Comparison of ENCODE assay signal across 9 mouse cellular contexts in genomic region chr7:99668802-99669201, GRCm38 (mm10). TPM values are rescaled to one million over a fixed set of nuclear protein-coding genes. Genes with fewer than 3 reads are reported as not detected.
DNase-seq lines count a peak whose midpoint lies in the region; ATAC-seq lines count a peak whose summit lies in the region.
"Had no signal": no experiment of that assay in that cellular context is flagged by ENCODE, and none has a peak within 500 bp of the region (broad histone marks: within the 10 kb centered on the region; RNA-seq: fewer than 3 reads in every experiment).

No protein-coding gene starts in this region.

- H3K27ac ChIP-seq in forebrain, embryonic 15.5 days (replicated peaks) = no peak overlapping the region
- H3K27ac ChIP-seq: heart, embryonic 15.5 days had no signal

- no peaks in the 10 kb centered on the region for H3K36me3 ChIP-seq in forebrain, embryonic 15.5 days
- H3K36me3 ChIP-seq: heart, embryonic 15.5 days had no signal

- no peaks in the 10 kb centered on the region for H3K27me3 ChIP-seq in forebrain, embryonic 15.5 days

- no peak overlapping the region for H3K4me2 ChIP-seq in forebrain, embryonic 15.5 days (replicated peaks)
- H3K4me2 ChIP-seq: heart, embryonic 15.5 days had no signal

- no peak overlapping the region for H3K9ac ChIP-seq in forebrain, embryonic 15.5 days (replicated peaks)
- H3K9ac ChIP-seq: heart, embryonic 15.5 days had no signal

- no peaks in the 10 kb centered on the region for H3K9me3 ChIP-seq in forebrain, embryonic 15.5 days
- H3K9me3 ChIP-seq: heart, embryonic 15.5 days had no signal

- peaks cover 4% of the 10 kb centered on the region; the same call in 1 of the 2 replicates for H3K4me1 ChIP-seq in forebrain, embryonic 15.5 days

- WGBS in forebrain, embryonic 15.5 days = 33% methylated on average over 4 of the region's 4 CpGs

- DNase-seq in gastrocnemius, postnatal 25 days = peak; percentile 53
- DNase-seq in gastrocnemius, postnatal 36 days = no peak
- peak; percentile 66 for DNase-seq in adrenal gland, adult 8-10 months
- DNase-seq in embryo, embryonic 11 days = peak; percentile 47
- DNase-seq in kidney, postnatal 25 days = peak; percentile 49 to 59
- DNase-seq in spleen, adult 12 weeks (ENCODE audit: low spot score) = no peak
- no peak for DNase-seq in ovary, postnatal 36 days (ENCODE audit: low spot score)

- H3K4me3 ChIP-seq in forebrain, embryonic 15.5 days = no peak overlapping the region
- H3K4me3 ChIP-seq: heart, embryonic 15.5 days had no signal

- intact Hi-C loops in gastrocnemius, postnatal 36 days (cut with DNase I) = no loop called here

- no peak for ATAC-seq in forebrain, embryonic 15.5 days (replicated peaks)

RNA-seq across cellular contexts. Expression of gene Tpbgl, which starts 41.9 kb away (rescaled TPM):
- total RNA-seq in gastrocnemius, postnatal 25 days (2021) = 10 to 100 TPM; 42.5 to 46.1 TPM
- total RNA-seq in gastrocnemius, postnatal 36 days (2021) = 10 to 100 TPM; 56.4 to 57.7 TPM
- 10 to 100 TPM; 29.8 to 42.0 (median 36.0) TPM for total RNA-seq in adrenal gland, adult 8-10 months (2022)
- polyA plus RNA-seq in forebrain, embryonic 15.5 days (2015; fragmentation: Nextera tagmentation; extraction: Ambion mirVana) = 0.49 and 0.50 TPM in 2 replicates

RNA-seq across cellular contexts. Expression of gene Slco2b1, which starts 42.3 kb away (rescaled TPM):
- 1 to 10 TPM; 3.9 to 4.7 TPM for total RNA-seq in gastrocnemius, postnatal 25 days (2021)
- 1 to 10 TPM; 4.2 to 6.7 TPM for total RNA-seq in gastrocnemius, postnatal 36 days (2021)
- 10 to 100 TPM; 25.3 to 35.2 (median 31.5) TPM for total RNA-seq in adrenal gland, adult 8-10 months (2022)
- 4.5 and 4.9 TPM in 2 replicates for polyA plus RNA-seq in forebrain, embryonic 15.5 days (2015; fragmentation: Nextera tagmentation; extraction: Ambion mirVana)

Comparison
In these comparisons a context has a peak if more than half of its experiments do, and no peak if none do; other contexts are left out.
1. DNase-seq: peak in gastrocnemius, postnatal 25 days (single experiment), adrenal gland, adult 8-10 months (single experiment), embryo, embryonic 11 days (single experiment) and kidney, postnatal 25 days (2 of 2); none in gastrocnemius, postnatal 36 days (0 of 2), spleen, adult 12 weeks (single experiment) and ovary, postnatal 36 days (single experiment).